Mouse (Mus musculus): ENCODE results near the gene Thsd7a. TPM values are rescaled to one million over a fixed set of nuclear protein-coding genes. Genes with fewer than 3 reads are reported as not detected.
A peak's percentile ranks its signal among the peaks of the same experiment; 100 is the strongest.

Gene Thsd7a
- total RNA-seq, 2 experiments from 2014 or later = 13.2 to 13.7 TPM

DNA sequence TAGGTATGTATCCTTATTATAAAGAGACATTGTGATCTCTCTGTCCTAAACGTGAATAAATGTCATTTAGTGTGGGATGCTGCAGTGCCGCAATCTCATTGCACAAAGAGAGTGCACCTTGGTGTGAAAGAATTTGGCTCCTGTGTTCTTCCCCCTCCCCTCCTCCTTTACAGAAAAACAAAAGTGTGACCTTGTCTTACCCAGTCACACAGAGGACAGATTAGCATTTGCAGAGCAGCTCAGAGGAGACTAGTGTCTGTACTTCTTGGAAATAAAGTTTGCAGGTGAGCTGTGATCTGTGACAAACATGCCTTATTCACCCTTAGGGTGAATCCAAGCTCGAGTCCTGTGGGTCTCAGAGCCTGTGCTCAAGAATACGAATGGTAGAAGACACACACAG, 332.2 kb downstream of the Thsd7a start:
- no peak for DNase-seq
- intact Hi-C loops (cut with DNase I) = no loop called here

DNA sequence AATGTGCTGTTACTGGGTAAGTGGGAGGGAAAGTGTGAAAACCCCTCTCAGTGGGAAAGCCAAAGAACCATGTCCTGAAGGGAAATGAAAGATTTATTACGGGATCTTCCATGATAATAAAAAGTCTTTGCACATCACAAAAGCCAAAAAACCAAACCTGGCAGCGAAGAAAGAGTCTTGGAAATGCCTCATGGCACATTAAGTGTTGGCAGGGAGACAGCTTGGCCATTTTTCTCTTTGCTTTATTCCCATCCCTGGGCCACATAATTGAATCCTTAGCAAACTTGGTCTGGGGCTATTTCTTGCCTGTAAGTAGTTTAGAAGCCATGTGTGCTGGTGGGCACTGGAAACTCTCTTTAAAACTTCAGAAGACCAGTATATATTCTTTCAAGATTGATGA, 344.8 kb downstream of the Thsd7a start:
- intact Hi-C loops (cut with DNase I) = no loop called here
- no peak for DNase-seq

GRCm38 (mm10) chr6:12402996-12403395, 346.2 kb downstream of the Thsd7a start:
- DNase-seq = no peak
- intact Hi-C loops (cut with DNase I) = no loop called here

DNA sequence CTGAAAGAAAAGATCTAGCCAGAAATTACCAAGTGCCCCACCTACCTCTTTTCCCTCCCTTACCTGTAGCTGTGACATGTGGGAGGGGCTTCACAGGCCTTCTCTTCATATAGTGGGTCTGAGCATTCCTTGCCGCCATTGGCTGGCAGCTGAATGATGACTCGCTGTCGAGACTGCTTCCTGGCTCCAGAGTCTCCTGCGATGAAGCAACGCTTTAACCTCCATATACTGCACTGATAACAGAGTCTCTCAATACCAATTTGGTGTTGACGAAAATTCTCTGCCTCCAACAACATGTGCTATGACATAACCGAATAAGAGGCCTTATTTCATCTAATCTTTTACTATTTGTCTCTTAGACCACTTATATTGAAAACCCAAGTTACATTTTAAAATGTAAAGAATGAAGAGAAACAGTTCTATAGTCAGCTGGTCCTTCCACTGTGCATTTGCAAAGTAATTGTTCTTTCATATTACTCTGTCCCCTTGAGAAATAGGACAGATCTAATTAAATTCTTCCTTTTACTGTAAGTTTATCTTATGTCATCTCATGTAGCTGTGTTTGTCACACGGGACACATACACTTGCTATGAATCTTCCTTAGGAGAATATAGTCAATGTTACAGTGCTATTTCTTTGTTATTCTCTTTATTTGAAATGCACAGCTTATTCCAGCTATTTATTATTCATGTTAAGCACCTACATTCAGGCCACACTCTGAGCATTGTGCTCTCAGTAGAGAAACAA, 351.3 kb downstream of the Thsd7a start:
- no peak for DNase-seq
- intact Hi-C loops (cut with DNase I) = no loop called here

GRCm38 (mm10) chr6:12393574-12394380, 355.4 kb downstream of the Thsd7a start:
- intact Hi-C loops (cut with DNase I) = no loop called here
- no peak for DNase-seq

- intact Hi-C loops (cut with DNase I) = no loop called here
- DNase-seq = no peak
Observed at GRCm38 (mm10) chr6:12386731-12387130, 362.5 kb downstream of the Thsd7a start.

DNA sequence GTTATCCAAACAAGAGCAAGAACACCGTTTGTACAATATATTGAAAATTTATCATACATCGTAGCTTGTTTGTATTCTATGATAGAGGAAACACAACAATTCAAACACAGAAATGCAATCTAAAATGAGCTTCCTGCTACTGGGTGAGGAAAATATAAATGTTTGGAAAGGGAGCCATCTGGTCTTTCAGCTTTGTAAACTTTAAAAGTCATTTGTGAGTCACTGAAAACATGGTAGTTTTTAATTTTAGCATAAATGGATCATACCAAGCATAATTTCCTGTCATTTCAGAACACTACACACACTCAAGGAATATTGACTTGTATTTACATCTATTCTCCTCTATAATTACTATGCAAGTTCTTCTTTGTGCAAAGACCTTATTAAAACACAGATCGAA, 363.6 kb downstream of the Thsd7a start:
- intact Hi-C loops (cut with DNase I) = no loop called here

GRCm38 (mm10) chr6:12381136-12381778, 368.0 kb downstream of the Thsd7a start:
- peak; percentile 64 to 69 for DNase-seq
- intact Hi-C loops (cut with DNase I) = no loop called here

More for the DNA sequence above, 363.6 kb downstream of the Thsd7a start:
- DNase-seq = no peak

- intact Hi-C loops (cut with DNase I) = no loop called here
- no peak for DNase-seq
Observed at GRCm38 (mm10) chr6:12380717-12381116, 368.5 kb downstream of the Thsd7a start.

- DNase-seq = no peak
- intact Hi-C loops (cut with DNase I) = no loop called here
Observed at GRCm38 (mm10) chr6:12358737-12359136, 390.5 kb downstream of the Thsd7a start.

GRCm38 (mm10) chr6:12353573-12353972, 395.6 kb downstream of the Thsd7a start:
- intact Hi-C loops (cut with DNase I) = no loop called here
- DNase-seq = no peak

DNA sequence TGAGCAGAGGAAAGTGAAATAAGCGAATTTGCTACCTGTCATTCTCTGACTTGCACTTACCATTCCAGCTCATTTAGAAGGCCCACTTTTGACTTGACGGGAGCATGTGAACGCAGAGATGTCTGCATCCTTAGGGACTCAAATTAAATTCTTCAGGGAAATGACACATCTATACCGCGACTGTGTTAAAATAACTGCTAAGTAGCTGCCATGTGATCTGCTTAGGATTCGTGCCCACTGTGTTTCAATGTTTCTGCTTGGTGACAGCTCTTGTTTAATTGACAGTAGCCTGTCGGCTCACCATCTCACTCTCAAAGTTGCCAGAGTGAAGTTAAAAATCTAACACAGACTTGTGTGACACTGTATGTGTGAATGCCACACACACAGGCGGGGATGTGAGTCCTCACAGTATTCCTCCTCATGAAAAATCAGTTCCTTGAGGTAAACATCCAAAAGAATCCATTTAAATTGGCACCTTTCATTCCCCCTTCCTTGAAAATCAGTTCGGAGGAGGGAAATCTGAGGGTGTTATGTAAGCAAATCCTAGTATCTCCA, 397.0 kb downstream of the Thsd7a start:
- intact Hi-C loops (cut with DNase I) = no loop called here
- no peak for DNase-seq

- no peak for DNase-seq
- intact Hi-C loops (cut with DNase I) = loop anchor here (1.0 to 2.0 kb wide), 3 partner anchors 398 to 802 kb away; partner anchors contain the start of gene Thsd7a
Observed at GRCm38 (mm10) chr6:12350753-12351152, 398.5 kb downstream of the Thsd7a start.

- no peak for DNase-seq
- intact Hi-C loops (cut with DNase I) = no loop called here
Observed at GRCm38 (mm10) chr6:12349105-12349759, 400.0 kb downstream of the Thsd7a start.

- intact Hi-C loops (cut with DNase I) = no loop called here
- DNase-seq = no peak
Observed at GRCm38 (mm10) chr6:12348667-12349066, 400.5 kb downstream of the Thsd7a start.

DNA sequence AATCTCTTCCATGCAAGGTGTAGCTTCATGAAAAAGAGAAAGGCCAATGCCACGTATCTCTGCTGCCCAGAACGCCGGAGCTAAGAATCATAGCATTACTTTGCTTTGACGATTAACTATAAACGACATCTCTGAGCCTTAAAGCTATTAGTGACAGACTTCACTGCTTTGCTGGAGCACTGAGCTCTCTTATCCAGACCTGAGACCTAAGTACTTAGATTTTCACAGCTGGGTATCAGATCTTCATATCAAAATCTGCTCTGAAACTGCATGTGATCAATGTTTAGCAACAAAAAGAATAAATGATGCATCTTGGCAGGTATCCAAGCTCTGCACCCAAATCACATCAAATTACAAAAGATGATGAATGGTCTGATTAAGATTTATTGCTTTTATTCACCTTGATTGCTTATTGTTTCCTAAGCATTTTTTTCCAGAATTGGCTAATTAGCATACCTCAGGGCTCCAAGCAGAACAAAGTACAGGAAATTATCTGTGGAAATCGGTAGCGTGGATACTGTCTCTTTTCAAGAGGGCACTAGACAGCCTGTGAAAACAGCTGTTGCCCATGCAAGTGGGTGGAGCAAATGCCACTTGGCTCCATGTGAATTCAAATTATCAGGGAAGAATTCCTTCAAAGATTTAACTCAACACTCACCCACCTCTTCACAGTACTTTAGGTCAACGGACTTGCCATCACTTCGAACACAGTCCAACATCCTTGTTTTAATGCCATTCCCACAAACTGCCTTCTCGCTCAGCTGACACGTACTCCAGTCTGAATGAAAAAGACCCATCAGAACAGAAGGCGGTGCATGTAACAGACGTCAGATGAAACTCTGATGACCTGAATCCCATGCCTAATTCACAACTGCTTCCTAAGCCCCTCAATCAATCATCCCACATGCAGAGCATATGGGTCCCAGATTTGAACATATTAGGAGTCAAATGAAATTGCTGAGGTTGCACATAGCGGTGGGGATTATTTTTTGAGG, 412.3 kb downstream of the Thsd7a start:
- intact Hi-C loops (cut with DNase I) = no loop called here

GRCm38 (mm10) chr6:12315070-12315909, 433.9 kb downstream of the Thsd7a start:
- no peak for DNase-seq
- intact Hi-C loops (cut with DNase I) = loop anchor here (2.0 to 5.0 kb wide), 2 partner anchors 838 to 967 kb away; no protein-coding TSS in a partner anchor

More for the DNA sequence above, 412.3 kb downstream of the Thsd7a start:
- no peak for DNase-seq

- intact Hi-C loops (cut with DNase I) = no loop called here
- DNase-seq = no peak
Observed at GRCm38 (mm10) chr6:12307502-12307901, 441.7 kb downstream of the Thsd7a start.
